Mouse (Mus musculus): ENCODE measurements around the gene Fbxl8. TPM values are rescaled to one million over a fixed set of nuclear protein-coding genes. Genes with fewer than 3 reads are reported as not detected.

Gene Fbxl8
- total RNA-seq, 2 experiments from 2014 or later: 1.3 TPM

GRCm38 (mm10) chr8:105254152-105254965 lies 10.1 kb upstream of the Fbxl8 start:
- DNase-seq: peak; percentile 93
- intact Hi-C loops (cut with DNase I; ENCODE audit: low total_unique reads): no loop called here

GRCm38 (mm10) chr8:105254966-105255350 lies 9.5 kb upstream of the Fbxl8 start, which contains the start of gene B3gnt9:
Gene B3gnt9, minus strand, starts transcription at chr8:105255153.
- intact Hi-C loops (cut with DNase I; ENCODE audit: low total_unique reads): no loop called here
- peak; percentile 88 for DNase-seq

- DNase-seq: no peak
- intact Hi-C loops (cut with DNase I; ENCODE audit: low total_unique reads): no loop called here
These were observed 6.9 kb upstream of the Fbxl8 start for GRCm38 (mm10) chr8:105257318-105258114.

DNA sequence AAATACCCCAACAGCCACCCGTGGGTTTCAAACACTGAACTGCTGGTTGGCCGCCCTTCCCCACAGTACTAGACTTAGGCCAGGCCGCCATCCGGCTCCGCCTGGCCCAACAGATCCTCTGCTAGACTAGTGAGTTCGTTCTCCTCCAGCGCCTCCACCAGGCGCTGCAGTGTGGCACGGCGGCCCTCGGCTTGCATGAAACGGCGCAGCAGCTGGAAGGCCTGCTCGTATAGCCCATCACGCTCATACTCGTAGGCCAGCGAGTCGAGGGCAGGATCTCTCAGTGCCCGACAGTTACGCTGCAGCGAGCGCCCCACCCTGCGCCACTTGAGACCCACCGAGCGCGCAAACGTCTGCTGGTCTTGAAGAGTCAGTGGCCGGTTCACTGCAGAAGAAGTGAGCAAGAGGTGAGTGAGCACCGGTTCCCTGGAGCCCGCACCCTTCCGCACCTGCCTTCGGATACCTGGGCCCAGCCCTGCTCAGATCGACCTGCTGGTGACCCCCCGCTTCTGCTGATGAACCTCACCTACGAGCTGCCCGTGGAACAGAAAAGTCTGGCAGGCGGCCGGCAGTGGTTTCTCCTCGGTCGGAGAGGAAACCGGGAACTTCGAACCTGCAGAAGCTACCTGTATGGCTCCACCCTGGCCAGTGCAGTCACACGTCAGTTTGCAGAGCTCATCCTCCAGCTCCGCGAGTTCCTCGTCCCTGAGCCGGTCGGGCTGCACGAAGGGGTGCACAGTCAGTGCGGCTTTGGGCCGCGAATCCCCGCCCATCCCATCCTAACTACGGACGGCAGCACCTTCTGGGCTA lies 5.3 kb upstream of the Fbxl8 start:
- DNase-seq: no peak
- intact Hi-C loops (cut with DNase I; ENCODE audit: low total_unique reads): no loop called here

- DNase-seq: peak; percentile 77
- intact Hi-C loops (cut with DNase I; ENCODE audit: low total_unique reads): no loop called here
These were observed 4.6 kb upstream of the Fbxl8 start for GRCm38 (mm10) chr8:105259721-105260320.

GRCm38 (mm10) chr8:105260371-105261099 lies 3.9 kb upstream of the Fbxl8 start:
- DNase-seq: no peak
- intact Hi-C loops (cut with DNase I; ENCODE audit: low total_unique reads): no loop called here

GRCm38 (mm10) chr8:105261326-105261980 lies 3.0 kb upstream of the Fbxl8 start:
- DNase-seq: no peak
- intact Hi-C loops (cut with DNase I; ENCODE audit: low total_unique reads): no loop called here

GRCm38 (mm10) chr8:105263244-105263912 lies 1.1 kb upstream of the Fbxl8 start:
- no peak for DNase-seq
- intact Hi-C loops (cut with DNase I; ENCODE audit: low total_unique reads): loop anchor here (2.0 kb wide), 1 partner anchor 39 kb away; the partner anchor contains the start of gene D230025D16Rik

GRCm38 (mm10) chr8:105265128-105265527 lies 680 bp downstream of the Fbxl8 start:
- intact Hi-C loops (cut with DNase I; ENCODE audit: low total_unique reads): no loop called here
- no peak for DNase-seq

DNA sequence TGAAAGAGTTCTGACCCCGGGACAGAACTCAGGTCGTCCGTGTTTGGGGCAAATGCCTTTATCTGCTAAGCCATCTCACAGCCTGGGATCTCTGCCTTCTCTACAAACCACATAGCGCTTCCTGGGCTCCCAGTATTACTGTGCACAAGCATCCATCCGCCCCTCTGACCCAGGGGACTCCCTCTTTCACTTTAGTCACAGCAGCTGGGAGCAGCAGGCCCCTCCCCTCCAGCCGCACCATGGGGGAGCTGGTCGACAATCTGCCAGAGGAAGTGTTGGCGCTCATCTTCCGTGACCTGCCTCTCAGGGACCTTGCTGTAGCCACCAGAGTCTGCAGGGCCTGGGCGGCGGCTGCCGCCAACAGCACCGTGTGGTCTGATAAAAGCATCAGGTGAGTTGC lies 2.3 kb downstream of the Fbxl8 start:
- no peak for DNase-seq
- intact Hi-C loops (cut with DNase I; ENCODE audit: low total_unique reads): no loop called here

- DNase-seq: no peak
These were observed 4.1 kb downstream of the Fbxl8 start for GRCm38 (mm10) chr8:105268342-105269074.

GRCm38 (mm10) chr8:105269075-105269458 lies 4.6 kb downstream of the Fbxl8 start:
- DNase-seq: no peak
- intact Hi-C loops (cut with DNase I; ENCODE audit: low total_unique reads): no loop called here

More at GRCm38 (mm10) chr8:105268342-105269074, 4.1 kb downstream of the Fbxl8 start:
- intact Hi-C loops (cut with DNase I; ENCODE audit: low total_unique reads): no loop called here

DNA sequence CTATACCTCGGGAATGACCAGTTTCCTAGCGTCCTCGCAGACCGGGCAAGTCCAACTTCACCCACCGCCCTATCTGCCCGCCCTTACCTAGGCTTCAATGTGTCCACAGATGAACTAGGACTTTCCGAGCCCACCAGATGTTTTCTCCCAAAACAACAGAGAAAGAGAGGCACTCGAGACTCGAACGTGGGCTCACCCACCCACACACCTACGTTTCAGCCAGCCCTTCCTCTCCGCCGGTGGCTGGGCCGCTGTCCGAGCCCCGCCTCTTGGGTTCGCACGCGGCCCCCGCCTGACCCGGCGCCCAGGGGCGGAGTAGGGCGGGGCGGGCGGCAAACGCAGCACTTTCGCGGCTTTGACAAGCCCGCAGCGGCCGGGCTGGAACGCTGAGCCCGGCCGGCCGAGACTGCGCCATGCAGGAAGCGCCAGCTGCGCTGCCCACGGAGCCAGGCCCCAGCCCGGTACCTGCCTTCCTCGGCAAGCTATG lies 5.1 kb downstream of the Fbxl8 start, which contains the start of gene Hsf4:
Gene Hsf4 (plus strand): TSS at position 341 of the 487 bp plus-strand sequence.
- intact Hi-C loops (cut with DNase I; ENCODE audit: low total_unique reads): no loop called here
- DNase-seq: peak; percentile 69

DNA sequence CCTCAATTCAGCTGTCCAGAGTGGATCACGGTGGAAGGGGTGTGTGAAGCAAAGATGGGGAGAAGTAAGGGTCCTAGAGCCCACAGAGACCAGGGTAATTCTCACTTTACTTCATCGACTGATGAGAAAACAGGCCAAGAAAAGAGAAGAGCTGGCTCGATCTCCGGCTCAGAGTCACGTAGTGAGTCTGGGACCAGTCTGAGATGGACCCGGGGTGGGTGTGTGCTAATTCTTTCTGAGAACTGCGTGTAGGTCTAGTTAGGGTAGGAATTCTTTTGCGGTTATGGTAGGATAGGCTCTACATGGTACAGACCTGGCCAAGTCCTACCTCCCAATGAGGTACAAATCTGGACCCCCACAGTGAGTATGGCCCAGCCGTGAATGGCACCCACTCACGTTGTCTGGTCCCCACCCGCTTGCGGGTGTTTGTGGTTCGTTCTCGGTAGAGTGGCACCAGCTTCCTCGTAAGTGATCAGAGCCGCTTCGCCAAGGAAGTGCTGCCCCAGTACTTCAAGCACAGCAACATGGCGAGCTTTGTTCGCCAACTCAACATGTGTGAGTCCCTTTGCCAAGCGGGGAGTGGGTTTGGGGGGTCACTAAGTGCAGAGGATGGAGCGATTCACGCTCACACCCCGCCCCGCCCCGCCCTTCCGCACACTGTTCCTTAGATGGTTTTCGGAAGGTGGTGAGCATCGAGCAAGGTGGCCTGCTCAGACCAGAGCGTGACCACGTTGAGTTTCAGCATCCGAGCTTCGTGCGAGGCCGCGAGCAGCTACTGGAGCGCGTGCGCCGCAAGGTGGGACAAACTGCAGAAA lies 5.9 kb downstream of the Fbxl8 start:
- intact Hi-C loops (cut with DNase I; ENCODE audit: low total_unique reads): no loop called here

DNA sequence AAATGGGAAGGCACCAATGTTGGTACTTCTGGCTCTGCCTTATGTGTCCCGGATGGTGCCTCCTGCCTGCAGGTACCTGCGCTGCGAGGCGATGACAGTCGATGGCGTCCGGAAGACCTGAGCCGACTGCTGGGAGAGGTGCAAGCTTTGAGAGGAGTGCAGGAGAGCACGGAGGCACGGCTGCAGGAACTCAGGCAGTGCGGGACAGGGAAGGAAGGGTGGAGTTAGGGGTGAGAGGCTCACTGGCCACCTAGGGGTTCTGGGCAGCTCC lies 6.4 kb downstream of the Fbxl8 start:
- intact Hi-C loops (cut with DNase I; ENCODE audit: low total_unique reads): no loop called here
- DNase-seq: no peak

More for the DNA sequence above, 5.9 kb downstream of the Fbxl8 start:
- no peak for DNase-seq

DNA sequence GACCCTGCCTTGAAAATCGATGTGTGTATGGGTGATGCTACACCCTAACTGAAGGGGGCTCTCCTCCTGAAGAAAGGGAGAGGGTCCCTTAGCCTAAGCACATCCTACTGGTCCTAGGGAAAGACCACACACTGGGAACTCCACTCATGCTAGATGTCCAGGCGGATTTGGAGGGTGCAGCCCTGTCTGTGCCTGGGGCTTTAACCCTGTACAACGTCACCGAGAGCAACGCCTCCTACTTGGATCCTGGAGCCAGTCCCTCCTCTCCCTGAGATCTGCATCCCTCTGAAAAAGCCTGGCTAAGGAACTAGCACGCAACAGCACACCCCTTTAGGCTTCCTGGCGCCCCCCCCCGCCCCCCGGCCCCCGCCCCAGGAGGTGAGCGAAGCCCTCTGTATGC lies 10.9 kb downstream of the Fbxl8 start:
- intact Hi-C loops (cut with DNase I; ENCODE audit: low total_unique reads): no loop called here
- no peak for DNase-seq

All from gastrocnemius, postnatal 14 days (tissue).